Mouse (Mus musculus) adrenal gland, adult 2 months (tissue): ENCODE measurements around the gene Fancc. TPM values are rescaled to one million over a fixed set of nuclear protein-coding genes. Genes with fewer than 3 reads are reported as not detected.

Experiments used
- DNase-seq: peaks from one replicate; pipeline ENCODE4 v3.0.0; 2021
- polyA plus RNA-seq: library from polyadenylated mRNA; depleted of rRNA; stranded (reverse); fragments of >200 nt; gene quantifications from 2 replicates; pipeline ENCODE4 v1.2.3, GENCODE M21; 2012
- total RNA-seq, 2 experiments: library from RNA; stranded (reverse); gene quantifications; 2 replicates each; pipeline ENCODE4 v1.2.3; 2021

Fancc gene
- total and polyA plus RNA-seq, 3 experiments: 7.5 to 10.0 (median 9.2) TPM

DNA sequence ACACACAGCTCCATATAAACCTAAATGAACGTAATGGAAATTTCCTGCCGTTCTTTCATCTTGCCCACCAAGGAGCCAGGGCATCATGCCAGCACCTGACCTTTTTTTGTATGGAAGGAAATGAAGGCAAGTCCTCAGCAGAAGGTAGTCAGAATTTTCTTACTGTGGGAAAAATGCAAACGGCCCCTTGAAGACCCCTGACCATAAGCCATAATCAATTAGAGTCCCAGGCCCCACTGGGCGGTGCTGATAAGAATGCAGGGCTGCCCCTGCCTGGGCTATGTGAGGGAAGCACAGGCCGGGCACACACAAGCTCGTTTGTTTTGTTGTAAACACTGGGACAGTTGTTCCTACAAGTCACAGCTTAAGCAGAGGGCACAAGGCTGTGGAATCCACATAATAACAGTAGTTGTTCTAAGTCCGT is 179.4 kb downstream of the Fancc start:
- peak; percentile 62 for DNase-seq

DNA sequence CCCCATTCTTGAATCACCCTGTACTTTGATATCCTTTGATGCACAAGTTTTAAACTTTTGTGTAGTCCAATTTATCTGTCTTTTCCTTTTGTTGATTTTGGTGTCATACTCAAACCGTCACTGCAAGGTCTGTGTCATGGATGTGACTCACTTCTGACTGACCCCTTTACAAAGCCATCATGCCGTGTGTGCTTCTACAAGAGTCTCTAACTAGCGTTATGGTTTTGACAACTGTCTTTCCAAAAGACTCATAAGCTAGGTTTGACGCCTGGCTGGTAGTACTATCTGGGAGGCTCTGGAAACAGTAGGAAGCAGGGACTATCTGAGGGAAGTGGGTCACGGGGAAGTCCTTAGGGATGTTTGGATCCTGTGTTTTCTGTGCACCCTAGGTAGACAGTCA is 180.7 kb downstream of the Fancc start:
- DNase-seq: peak; percentile 55

DNA sequence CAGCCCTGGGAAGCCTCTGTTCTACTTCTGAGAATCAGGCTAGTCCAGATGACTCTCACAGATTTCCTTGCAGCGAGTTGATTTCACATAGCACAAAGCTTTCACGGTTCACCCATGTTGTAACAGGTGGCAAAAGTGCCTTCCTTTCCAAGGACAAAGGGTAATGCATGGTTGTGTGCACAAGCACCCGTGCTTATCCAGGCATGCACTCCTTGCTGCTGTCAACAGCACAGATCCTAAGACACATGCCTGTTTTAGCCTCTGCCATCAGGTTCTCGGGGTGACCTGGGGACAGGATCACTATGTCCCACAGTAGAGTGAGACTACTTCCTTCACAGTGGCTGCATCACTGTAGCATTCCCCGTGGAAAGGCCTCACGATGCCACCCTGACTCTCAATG is 181.3 kb downstream of the Fancc start:
- DNase-seq: no peak

DNA sequence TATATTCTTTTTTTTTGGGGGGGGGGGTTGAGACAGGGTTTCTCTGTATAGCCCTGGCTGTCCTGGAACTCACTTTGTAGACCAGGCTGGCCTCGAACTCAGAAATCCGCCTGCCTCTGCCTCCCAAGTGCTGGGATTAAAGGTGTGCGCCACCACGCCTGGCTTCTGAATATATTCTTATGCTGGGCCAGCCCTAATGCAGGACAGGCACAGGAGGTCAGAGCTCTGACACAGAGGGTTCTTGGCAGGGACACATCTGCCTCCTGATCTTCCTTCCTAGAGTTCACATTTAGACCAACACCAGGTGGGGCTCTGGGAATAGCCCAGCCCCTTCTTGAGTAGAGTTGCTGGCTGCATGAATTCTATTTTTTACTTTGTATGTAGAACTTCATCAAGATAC is 182.0 kb downstream of the Fancc start:
- DNase-seq: peak; percentile 18

DNA sequence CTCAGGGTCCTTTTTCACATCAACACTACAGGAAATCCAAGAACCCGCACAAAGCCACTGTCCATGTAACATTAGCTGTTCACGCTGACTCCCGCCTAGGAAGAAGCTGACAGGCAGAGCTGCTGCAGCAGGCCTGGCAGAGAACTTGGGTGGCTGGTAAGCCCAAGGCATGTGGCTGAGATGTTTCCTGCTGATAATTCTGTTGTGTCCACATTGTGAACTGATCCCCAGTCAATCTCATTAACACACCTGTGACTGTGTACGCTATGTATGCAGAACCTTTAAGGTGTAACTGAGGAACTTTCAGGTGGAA is 182.5 kb downstream of the Fancc start:
- peak; percentile 20 for DNase-seq

DNA sequence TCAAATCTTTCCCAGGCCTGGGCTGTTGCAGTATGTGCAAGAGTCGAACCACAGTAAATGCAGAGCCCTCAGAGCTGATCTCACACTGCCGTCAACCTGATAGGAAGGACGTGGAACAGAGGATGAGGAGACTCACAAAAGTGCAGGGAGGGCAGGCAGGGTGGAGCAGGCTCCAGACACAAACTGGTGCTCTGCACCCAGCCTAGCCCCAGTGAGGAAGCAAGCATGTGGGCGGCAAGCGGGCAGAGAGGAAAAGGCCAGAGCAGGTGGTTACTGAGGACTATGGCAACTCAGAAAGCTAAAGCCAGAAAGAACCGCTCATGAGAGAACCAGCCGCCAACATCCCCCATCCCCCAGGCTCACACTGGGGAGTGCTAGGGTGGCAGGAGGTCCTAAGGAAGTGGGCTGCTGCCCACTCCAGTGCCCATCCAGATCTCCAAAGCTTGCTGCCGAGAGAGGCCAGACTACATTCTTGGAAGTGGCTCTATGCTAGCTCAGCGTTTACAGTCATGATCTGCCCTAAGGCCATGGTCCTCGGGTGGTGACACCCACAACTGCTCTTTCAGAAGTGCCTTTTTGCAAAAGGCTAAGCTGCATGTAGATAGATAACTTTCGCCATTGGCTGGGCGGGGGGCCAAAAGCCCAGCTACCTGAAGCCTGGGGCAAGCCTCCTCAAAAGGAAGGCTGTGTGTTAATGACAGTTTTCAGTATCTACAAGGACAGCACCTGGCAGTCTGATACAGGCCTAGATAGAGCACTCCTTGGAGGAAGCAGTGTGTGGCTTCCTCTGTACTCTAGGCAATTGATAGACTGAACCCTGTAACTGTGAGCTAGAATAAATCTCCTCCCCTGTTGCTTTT is 183.1 kb downstream of the Fancc start:
- DNase-seq: peak; percentile 44

DNA sequence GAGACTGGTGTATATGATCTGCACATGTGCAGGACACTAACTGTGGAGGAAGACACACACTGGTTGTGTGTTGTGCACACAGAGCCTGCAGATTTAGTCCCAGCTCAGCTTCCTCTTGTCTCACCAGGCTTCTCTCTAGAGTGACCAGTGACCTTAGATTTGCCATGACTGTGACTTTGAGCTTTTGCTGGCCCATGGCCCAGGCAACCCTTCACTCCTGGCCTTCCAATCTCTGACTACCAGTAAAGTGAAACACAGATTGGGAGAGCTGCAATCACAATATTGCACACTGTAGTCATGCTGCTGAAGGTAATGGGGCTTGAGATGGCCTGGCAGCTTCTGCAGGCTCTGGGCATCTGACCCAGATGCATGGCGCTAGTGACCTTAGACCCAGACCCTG is 183.8 kb downstream of the Fancc start:
- DNase-seq: peak; percentile 89

DNA sequence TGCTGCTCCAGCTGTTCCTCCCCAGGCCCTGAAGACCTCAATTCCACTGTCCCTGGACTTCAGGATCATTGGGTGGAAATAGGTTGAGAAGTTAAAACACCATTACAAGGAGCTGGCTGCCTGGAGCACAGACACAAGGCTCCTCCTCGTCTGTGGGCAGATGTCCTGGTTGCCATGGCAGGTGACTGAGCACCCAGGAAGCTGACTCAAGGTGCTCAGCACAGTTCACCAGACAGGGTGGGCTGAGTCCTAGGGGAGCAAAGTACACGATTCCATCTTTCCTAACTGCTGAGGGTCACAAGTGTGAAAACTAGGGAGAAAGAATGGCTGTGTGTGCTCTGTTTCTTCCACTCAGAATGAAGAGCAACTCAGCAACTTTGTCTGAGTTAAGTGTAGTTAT is 185.9 kb downstream of the Fancc start:
- no peak for DNase-seq

DNA sequence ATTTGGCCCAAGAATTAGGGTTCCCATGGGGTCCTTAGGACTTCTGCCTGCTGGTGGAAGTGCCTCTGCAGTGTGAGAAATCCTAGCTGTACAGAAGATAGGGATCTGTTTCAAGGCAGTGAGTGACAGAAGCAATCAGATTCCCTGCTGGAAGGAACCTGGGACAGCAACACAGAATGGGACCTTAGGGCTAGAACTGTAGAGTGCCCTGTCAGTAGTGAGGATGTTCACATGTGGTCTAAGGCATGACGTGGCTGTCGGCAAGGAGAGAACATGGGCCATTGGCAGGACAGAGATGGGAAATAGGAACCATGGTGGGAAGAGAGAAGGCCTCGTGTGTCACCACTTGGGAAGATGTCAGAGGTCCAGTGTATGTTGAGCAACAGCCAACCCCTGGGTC is 187.5 kb downstream of the Fancc start:
- peak; percentile 43 for DNase-seq

DNA sequence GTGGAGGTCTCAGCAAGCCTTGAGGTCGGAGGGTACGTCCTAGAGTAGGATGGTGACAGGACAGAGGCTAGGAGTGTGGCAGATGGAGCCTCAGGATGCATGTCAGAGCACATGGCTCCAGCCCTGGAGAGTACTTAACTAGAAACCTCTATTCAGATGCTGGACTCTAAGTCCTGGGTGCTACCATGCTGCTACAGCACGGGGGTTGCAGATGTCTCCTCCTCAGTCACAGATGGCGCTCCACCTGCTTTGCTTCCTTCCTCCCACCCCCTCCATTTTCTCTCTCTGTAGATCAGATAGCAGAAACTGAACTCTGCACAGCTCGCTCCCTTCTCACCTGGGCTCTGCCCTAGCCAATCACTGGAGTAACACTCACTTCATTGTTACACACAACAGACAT is 190.3 kb downstream of the Fancc start:
- no peak for DNase-seq

DNA sequence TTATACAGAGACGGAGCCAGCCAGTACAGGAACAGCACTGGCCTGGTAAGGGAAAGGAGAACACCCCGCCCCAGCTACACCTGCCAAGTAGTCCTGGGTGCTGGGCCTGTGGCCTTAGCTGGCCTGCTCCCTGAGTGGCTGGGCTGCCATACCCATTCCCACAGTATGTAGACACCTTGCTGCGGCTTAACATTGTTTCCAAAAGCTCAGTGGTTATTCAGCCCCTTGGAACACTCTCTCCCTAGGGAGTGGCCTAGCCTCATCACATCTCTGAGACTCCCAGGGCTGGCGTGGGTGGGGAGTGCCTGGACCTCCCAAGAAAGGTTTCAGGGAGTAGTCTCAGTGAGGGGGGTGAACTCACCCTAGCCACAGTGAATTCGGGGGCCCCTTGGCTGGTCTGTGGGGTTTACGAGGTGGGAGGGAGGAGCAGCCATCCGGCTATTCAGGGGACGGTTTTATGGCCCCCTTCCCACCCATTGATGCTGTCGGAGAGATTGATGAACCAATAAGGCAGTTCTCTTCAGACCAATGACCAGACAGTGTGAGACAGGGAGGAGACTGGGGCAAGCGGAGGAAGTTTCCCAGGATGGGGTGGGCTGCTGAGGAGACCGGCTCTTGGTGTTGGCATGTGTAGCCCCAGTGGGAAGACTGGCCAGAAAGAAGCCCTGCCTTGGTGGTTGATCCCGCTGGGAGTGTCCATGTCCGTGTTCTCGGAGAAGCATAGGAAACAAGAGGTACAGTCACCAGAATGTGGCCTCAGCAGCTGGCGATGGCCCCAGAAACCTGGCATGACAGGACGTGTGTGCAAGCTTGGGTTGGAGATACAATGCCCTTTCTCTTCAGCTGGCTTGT is 191.7 kb downstream of the Fancc start:
- peak; percentile 65 for DNase-seq

DNA sequence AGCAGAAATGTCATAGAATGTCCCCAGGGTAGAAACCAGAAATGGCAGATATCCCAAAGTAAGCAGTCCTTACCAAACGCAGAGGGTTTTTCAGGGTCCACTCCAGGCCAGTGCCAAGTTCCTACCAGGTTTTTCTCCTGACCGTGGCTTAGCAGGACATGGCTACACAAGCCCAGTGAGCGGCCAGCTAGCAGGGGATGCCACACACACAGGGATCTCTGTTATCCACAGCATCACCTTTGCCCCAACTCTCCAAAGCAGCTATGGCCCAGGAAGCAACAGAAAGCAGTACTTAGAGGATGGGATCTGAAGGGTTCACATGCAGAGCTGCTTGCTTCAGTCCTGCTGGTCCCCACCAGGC is 192.3 kb downstream of the Fancc start:
- no peak for DNase-seq

DNA sequence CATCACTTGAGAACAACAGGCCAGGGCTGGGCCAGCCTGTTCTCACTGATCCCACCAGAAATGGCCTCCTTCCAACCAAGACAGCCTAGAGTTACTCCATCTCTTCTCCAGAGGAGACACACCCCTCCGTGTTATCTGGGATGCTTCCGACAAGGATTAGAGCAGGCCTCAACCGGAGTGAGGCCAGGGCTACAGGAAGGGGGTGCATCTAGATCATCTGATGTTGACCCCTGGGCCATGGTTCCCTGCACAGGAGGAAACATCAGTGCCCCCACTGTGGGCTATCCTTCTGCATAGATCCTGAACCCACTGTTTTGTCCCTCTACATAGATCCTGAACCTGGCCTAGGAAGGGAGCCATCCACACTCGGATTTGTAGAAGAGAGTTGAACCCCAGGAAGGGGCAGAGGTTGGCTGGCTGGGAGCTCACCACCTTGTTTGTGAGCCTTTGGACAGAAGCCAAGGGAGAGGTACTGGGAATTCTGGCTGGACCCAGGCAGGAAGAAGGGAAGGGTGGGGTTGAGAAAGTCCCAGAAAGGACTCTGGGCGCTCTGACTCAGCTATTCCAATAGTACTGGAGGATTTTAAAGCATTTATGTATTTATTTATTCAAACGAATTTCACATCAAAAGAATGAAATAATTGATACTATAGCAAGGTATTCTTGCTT is 192.8 kb downstream of the Fancc start:
- DNase-seq: peak; percentile 56

DNA sequence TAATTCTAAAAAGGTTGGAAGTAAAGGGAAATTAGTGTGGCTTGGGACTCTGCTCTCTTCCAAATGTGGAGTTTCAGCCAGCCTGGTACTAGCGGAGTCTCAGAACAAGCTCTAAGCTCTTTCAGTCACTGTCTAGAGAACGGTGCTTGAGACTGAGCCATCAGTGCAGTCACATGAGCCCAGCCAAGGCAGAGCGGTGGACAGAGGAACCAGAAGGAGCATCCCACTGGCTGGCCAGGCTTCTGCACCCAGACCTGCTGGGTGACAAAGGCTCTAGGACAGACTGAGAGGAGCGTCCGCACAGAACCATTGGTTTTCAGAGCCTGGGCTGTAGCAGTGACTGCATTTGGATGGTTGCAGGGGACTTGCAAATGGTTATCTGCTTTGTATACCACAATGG is 194.7 kb downstream of the Fancc start:
- no peak for DNase-seq

DNA sequence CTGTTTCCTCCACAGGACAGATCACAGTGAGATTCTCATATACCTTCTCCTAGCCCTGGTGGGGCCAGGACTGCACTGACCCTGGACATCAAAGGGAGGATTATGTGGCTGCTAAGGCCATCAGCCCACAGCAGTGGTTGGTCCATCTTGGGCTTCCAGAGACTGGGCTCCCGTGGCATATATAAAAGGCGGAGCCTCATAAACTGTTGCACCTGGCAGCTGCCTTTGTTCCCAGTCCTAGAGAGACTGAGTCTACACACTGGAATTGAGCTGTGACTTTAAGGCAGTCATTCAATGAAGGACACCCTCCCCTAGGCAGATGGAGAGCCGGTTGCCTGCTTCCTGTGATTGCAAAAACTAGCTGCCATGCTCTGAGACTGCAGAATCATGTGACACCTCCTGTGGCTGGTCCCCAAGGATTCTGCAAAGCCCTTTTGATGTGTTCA is 195.3 kb downstream of the Fancc start:
- peak; percentile 55 for DNase-seq

DNA sequence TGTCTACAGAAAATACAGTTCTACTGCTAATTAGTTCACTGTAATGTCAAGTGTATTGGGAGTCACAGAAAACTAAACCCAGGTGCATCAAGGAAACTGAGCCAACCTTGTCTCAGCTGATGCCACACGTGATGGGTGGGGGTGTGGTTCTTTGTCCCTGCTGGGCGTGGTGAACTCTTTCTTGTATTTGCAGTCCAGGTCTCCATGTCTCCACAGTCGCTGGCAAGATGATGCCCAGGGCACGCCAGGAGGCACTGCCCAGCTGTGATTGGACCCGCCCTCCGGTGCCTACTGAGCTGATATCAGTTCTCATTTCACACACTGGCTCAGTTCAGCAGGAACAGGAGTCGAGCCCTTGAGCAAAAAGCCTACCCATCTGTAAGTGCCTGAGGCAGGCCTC is 196.1 kb downstream of the Fancc start:
- no peak for DNase-seq

DNA sequence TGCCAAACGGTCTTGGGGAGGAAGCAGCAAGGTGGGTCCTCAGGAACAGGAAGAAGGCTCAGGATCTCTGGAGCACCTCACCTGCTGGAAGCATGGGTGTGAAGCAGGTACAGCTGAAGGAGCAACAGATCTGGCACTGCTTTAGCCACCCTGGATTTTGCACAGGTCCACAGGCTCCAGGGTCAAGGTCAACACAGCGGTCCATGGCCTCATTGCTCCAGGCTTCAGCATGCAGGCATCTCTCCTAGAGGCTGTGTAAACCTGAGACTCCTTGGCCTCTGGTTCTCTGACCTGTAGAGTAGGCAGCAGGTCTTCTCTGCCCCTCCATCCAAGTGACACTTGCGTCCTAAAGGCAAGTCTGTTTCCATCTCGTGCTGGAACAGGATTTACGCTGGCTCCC is 198.1 kb downstream of the Fancc start:
- DNase-seq: no peak

DNA sequence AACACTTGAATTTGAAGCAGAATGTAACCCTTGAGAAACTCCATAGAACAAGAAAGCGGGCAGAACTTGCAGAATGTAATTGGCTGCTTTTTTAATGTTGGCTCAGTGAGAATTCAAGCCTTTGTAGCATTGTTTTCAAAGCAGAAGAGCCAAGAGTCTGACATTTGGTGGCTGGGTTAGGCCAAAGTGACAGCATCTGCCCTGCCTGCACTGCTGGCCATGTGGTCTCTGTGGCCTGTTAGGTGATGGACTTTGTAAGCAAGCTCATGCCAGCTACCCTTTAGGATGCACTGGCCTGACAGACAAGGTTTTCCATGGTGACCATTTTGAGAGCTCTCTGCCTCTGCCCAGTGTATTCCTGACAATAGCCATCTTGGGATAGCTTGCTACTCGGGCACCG is 199.1 kb downstream of the Fancc start:
- no peak for DNase-seq

DNA sequence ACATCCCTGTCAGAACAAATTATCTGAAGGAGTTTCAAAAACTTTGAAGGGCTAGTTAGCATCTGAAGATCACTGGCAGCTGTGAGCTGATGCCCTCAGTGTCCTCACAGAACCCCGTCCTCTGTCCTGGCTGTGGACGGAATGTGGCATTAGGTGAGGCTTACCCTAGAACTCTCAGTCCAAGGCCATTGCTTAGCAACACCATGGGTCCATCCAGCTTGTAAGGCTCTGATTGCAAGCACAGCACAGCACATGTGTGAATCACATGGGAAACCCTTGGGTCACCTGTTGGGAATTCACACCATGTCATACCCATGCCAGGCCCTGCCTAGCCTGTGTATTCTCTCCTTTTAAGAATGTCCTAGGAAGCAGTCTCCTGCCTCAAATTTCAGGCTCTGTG is 200.1 kb downstream of the Fancc start:
- no peak for DNase-seq

DNA sequence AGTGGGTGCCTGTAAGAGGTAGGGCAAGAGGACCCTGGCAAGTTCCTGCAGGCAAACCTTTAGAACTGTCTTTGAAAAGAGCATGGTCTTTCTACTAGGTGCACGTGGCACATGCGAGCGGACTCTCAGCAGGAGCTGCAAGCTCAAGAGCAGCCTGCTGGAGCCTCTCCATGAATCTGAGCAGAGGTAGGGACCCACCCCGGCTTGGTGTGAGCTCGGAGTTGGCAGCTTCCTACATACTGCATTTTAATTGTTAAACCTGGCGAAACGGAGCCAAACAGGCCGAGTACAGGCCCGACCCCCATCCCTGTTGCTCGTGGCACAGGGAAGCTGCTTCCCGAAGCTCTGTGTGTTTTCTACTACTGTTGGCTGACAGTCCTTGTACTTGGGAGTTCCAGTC is 200.8 kb downstream of the Fancc start:
- no peak for DNase-seq

DNA sequence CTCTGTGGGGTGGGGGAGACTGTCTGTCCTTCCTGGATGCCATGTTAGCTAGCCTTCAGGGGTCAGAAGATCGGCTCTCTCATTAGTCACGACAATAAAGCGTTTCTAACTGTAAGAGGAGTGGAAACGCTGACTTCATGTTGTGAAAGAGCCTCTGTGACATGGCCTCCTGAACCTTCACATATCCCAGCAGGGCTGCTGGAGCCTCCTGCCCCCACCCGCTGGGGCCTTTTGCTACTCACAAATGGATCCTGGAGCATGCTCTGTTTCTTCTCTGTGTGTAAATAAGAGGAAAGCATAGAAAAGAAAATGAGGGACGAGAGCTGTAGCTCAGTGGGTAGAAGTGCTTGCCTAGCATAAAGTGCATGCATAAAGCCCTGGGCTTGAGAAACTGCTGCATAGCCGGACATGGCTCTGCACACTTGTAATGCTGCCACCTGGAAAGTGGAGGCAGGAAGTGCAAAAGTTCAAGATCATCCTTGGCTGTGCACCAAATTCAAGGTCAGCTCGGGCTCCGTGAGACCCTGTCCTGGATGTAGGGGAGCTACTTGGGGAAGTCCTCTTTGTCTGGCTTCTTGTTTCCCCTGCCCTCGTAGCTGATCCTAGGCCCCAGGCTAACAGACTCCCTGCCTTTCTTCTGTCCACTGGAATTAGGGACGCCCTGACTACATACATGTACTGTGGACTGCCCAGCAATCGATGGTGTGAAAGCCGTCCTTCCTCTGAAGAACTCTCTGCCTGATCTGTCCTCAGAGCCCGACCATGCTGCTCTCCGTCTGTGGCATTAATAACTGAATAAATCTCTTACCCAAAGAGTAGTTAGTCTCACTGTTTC is 202.5 kb downstream of the Fancc start:
- DNase-seq: peak; percentile 83

DNA sequence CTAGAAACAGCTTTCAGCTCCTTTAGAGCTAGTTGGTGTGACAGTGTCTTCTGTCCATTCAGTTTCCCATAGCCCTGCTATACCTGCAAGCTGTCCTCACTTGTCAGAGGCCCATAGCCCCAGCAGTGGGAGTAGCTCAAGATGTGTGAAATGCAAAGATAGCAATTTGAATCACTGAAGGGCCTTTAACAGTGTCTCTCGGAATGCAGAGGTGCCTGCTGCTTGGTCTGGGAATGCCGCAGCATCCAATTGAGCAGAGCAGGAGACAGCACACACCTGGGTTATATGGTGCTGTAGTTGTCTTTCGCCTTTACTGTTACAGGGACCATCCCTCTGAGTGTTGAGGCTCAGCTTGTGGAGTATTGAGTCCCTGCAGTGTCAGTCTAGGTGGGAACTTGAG is 203.4 kb downstream of the Fancc start:
- no peak for DNase-seq
